Mouse (Mus musculus) kidney, adult 8-10 months (tissue): Measurements from ENCODE around the gene 1700069L16Rik.

ENCODE experiments used
- DNase-seq, 2 experiments: peaks; one replicate each; pipeline ENCODE4 v3.0.0; 2022

Gene 1700069L16Rik

DNA sequence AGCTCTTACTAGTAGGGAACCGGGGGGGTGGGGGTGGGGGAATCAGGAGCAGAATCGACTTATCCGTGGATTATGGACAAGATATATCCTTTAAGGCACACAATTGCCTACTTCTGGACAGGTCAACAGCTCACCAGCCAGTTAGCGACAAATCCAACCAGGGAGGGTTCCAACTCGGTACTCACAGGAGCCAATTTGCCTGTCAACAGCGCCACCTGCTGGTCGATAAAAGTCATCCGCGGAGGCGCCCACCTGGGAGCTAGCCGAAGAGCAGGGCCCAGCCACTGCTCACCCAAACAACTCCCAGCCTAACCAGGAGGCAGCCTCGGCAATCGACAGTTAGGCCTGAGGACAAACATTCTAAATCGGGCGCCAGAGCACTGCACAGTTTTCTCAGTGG, at the start of gene 1700069L16Rik:
Gene 1700069L16Rik, minus strand, starts transcription at position 327 of the 400 bp plus-strand sequence.
- DNase-seq: peak; percentile 53 to 81

DNA sequence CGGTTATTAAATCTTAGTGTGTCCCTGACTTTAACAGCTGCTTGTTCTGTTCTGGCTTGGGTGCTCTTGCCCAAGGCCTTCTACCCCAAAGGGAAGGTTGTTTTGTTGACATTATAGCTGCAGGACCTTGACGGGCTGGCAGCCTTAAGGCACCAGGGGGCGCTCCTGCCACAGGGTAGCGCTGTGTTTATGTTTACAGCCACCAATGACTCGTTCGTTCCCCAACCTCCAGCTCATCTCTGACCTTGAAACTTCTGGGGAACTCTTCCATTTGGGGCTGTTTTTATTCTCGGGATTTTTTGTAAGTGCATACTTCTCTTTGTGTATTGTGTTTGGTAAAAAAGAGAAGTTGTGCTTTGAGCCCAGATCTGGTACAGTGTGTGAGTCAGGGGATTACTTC, 49.1 kb upstream of the 1700069L16Rik start:
- peak; percentile 76 to 92 for DNase-seq

DNA sequence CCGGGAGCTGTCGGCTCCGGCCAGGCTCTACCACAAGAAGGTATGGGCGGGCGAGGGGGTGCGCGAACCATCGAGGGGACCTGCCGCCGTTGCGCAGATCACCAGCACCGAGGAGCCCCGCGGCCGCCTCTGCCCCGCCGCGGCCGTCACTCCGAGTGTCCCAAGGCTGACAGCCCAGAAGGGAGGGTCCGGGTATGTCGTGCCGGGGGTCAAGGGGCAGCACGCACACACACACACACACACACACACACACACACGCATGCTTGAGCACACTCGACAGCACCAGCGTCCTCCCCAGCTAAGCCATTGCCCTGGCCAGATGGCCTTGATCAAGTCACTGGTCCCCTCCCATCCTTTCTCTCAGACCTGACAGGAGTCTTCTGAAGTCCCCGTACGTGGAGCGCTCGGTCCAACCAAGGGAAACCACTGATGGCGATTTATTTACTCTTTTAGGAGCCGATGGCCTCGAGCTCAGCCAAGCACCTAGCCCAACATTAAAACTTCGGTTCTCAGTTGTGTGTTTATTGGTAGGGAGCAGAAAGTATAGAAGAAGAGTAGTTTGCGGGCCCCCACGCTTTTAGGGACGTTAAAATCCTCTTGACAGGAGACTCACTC, 48.4 kb upstream of the 1700069L16Rik start:
- DNase-seq: no peak

DNA sequence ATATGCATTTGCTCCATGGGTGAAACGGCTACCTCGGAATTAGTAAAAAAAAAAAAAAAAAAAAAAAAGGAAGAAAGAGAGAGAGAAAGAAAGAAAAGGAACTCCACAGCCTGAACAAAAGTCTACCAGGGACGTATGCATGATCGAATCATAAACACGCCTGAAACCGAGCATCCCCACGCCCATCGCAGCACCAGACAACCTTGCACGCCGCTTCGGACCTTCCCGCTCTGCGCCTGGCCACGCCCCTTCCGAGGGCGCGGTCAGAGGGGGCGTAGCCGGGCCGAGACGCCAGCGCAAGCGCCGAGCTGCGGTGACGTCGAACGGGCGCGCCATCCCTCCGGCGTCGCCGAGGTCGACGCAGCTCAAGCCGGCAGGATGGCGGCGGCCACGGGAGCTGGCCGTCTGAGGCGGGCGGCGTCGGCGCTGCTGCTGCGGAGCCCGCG, 47.9 kb upstream of the 1700069L16Rik start, which contains the start of the genes Sart3 and Iscu:
Gene Sart3, minus strand, starts transcription at position 61 of the 446 bp plus-strand sequence.
Gene Iscu, plus strand, starts transcription at position 299 of the 446 bp plus-strand sequence.
- peak; percentile 93 for DNase-seq

DNA sequence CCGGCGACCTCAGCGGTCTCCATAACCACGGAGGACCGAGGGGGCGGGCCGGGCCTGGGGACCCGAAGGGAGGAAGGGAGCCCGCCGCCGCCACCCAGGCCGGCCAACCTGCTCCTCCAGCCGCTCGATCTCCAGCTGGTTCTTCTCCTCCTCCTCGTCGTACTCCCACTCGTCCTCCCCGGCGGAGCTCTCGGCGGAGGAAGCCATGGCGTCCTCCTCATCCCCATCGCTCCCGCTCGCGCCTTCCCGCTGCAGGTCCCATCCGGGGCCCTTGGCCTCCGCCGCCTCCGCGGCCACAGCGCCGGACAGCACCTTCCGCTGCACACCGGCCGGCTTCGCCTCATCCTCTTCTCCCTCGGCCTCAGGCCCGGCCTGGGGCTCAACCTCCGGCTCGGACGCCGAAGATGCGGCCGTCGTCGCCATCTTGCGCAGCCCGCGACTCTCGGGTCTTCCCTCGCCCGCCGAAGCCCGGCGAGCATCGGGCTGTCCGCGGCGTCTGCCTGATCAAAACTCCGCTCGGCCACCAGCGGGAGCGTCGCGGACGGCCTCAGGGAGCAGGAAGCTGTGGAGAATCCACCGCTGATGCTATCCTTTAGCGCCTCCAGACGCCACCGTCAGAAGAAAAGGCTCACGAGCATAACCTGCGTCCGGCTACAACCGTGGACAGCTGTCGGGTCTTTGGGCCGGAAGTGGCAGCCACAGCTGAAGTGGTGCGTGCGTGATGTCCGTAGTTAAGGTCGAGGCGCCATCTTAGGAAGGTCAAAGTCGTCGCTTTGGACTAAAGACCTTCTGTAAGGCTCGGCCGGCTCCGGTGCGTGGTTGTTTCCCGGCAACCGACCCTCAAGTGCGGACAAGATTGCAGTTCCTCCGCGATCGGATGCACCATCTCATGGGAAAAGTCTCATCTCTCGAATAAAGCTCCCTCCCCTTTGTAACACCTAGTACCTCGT, 46.9 kb upstream of the 1700069L16Rik start:
- peak; percentile 88 for DNase-seq

DNA sequence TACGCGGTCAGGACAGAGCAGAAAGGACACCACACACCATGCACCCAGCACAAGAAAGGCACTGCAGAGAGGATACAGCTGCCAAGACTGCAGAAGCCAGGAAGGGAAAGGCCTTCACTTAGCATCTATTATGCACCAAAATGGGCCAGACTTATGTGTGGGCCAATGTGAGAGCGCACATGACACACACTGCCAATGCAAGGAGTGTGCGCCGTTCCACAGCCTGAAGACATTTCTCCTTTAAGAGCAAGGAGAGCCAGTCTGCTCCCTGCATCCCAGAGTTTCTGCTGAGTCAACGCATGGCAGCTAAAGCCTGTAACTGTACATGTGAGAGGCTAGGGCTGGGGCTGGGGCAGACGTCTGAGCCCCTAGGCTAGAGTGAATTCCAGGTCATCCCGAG, 44.2 kb upstream of the 1700069L16Rik start:
- no peak for DNase-seq

DNA sequence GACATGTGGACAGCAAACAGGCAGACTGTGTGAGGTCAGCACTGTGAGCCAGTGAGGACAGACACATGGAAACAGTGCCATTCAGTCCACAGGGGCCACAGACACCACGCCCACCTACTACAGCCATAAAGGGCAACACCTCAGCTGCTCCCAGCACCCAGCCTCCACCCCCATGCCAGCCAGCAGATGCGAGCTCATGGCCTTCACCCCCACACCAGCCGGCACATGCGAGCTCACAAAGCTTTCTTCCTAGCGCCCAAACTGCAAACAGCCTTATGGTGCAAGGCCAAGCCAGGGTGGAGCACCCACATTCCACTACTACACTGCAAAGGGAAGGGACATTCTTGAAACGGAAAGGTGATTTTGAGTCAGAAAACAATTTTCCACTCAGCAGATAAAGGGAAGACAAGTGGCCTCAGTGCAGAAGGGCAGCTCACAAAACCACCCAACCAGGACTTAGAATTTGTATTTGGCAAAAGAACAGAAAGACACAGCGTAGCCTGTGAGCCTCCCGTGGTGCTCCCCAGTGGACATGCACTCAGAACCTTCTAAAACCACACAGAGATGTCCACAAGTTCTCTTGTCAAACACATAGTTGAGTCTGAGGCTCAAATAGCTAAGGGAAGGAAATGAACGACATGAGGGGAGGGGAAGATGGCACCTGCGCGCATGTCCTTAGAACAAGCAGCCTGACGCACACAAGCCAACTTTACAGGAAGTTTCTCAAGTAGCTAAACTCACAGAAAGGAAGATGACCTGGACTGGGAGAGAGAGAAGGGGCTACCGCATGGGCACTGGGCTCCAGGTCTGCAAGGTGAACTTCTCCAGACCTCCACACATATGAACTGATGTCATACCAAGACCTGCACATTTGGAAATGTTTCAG, 41.3 kb upstream of the 1700069L16Rik start:
- DNase-seq: no peak

DNA sequence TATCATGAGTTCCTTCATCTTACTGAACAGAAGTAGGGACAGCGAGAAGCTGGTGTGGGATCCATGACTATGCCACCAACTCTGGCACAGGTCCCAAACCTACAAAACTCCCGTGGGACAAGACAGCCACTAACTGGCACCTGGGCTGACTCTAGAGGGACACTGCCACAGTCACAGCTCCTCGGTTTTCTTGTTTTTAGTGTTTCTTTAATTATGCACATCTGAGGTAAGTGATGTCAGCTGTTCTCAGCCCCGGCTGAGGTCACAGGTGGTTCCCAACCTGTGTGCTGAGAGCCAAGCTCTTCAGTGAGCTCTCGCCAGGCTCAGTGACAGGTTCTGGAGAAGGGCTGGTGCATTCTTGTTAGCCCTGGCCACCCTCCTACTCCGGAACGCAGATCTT, 39.9 kb upstream of the 1700069L16Rik start:
- DNase-seq: no peak

DNA sequence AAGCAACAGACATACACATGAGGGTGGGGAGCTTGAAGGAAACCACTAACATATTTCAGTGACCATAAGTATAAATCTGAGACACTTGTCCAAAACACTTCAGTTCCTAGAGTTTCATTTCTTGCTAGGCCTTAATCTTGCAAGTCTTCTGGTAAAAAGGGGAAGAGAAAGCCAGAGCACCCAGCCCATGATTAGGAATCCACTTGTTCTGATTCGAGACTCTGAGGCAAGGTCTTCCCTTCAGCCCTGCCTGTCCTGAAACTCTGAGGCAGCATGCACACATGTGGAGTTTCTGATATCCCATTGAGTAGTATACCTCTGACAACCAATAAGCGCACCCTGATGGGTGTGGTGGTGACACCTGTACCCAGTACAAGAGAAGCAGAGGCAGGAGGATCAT, 37.0 kb upstream of the 1700069L16Rik start:
- DNase-seq: no peak

DNA sequence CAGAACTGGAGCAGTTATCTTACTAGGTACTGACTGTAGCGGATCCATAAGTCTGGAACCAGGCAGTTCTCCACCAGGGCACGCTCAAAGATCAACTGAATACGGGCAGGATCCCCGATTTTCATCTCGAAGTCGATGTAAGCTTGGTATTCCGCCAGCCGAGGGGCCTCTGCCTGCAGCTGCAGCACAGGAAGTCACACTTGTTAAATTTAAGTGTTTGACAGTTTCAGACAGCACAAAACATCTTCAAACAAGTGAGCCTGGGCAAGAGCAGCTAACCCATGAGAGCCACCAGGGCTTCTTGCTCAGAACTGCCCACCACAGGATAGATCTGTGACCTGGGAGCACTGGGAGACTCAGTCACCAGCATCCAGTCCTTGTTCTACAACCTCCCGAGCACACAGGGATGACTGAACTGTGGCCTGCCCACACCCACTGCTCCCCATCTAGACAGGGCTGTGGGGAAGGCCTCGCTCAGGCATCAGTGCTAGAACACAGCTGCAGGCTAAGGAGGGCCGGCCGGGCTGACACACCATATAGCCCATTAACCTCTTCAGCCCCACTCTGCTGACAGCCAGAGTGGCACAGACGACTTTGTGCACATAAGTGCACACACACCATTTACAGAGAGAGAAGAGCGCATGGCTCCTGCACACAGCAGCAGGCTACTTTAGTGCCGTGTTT, 30.9 kb upstream of the 1700069L16Rik start:
- DNase-seq: no peak

DNA sequence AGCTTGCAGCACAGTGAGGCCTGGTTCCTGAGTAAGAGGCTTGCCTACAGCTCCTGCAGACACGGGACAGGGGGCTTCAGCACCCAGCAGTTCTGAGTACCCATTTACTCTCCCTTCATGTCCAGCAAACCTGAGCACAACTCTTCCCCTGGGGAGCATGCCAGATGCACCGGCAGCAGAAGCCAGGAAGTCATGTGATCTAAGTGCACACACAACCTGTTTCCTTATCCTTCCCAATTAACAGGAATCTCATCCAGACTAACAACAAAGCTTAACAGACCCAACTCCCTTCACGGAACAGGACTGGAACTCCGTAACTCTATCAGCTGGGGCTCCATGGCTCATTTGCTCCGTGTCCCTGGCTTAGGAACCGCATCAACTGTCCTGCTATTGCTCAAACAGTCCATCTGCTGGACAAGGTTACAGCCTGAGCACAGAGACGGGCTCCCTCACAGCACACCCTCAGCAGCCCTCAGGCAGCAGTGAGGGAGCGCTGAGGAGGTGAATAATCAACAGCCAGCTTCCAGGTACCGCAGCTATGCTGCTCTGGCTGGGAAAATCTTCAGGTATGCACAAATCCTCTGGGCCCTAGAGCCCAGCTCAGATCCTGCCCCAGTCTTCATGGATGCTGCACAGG, 27.1 kb upstream of the 1700069L16Rik start:
- DNase-seq: no peak

DNA sequence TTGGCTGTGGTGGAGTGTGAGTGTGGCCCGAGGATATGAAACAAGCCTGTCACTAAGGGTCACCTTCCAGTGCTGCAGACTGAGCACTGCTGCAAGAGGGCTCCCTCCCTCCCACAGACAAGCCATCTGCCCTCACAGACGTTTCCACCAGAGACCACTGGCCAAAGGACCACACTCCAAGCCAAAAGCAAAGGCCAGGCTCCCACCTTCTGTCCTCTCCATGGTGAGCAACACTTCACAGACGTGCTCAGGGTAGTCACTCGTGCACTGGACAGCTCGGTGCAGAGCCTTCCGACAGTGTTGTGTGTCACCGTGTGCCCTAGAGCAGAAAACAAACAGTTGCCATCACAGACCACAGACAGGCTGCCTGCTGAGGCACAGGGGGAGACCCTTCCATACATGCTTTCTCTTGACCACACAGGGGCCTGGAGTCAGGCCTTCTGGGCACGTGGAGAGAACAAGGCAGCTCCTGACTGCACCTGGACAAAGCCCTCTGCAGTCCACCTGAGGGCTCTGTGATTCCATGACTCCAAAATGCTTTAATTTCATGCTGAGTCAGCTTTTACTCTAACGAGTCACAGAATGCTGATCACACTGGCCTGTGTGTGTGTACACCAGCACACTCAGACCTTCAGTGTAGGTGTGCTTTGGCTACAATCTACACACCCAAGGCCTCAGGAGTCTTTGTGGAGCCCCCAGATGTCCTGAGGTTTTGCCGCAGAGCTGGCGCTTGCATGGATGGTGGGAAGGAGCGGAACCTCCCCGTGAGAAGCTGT, 24.2 kb upstream of the 1700069L16Rik start:
- DNase-seq: no peak

DNA sequence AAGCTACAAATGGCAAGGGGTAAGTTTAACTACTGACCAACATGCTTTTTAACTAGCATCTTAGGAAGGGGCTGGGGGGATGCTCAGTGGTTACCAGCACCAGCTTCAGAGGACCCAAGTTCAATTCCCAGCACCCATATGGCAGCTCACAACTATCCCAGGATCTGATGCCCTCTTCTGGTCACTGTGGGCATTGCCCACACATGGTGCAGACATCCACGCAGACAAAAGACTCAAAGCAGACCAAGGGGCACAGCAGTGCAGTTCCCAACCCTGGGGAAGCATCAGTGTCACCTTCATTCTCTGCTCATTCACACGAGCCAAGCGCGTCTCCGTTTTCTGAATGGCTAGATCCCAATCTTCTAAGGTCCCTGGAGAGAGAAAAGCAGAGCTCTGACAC, 23.1 kb upstream of the 1700069L16Rik start:
- no peak for DNase-seq

DNA sequence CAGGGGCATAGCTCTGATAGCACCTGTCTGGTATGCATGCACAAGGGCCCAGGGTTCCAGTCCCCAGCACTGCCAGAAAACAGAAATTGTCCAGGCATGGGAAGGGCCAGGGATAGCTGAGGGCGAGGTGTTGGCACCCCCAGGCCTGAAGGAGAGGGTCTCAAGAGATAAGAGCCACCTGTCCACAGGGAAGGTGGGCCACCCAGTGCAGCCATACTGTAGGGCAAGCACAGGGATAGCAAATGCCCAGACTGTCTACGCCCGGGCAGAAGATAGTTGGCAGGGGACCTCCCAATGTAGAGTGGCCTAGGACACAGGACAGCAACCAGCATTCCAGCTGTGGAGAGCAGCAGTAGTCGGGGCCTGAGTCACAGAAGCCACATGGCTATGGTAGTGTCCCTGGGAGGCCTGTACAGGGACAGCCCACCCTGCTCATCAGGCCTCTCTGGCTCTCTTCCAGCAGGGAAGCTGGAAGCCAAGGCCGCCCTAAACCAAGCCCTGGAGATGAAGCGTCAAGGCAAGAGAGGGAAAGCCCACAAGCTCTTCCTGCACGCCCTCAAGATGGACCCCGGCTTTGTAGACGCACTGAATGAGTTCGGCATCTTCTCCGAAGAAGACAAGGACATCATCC, 13.2 kb upstream of the 1700069L16Rik start:
- DNase-seq: no peak

DNA sequence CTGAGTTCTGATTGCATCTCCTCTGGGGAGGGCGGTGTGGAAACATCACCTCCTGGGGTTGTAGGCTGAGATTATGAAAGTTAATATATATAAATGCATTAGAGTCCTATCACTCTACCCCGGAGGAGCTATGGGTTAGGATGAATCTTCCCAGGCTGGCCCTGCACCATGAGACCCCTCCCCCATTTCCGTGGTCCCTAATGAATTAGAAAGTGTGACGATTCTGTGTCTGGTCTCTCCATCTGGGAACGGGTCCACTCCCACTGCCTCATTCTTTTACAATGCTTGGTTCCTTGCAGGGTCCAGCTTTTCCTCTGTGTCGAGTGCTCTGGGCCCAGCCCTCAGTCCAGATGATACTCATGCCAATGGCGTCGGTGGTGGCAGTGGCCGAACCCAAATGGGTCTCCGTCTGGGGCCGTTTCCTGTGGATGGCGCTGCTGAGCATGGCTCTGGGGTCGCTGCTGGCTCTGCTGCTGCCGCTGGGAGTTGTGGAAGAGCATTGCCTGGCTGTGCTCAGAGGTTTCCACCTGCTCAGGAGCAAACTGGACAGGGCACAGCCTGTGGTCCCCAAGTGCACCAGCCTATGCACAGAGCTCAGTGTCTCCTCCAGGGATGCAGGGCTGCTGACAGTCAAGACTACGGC, 12.1 kb upstream of the 1700069L16Rik start:
- no peak for DNase-seq

DNA sequence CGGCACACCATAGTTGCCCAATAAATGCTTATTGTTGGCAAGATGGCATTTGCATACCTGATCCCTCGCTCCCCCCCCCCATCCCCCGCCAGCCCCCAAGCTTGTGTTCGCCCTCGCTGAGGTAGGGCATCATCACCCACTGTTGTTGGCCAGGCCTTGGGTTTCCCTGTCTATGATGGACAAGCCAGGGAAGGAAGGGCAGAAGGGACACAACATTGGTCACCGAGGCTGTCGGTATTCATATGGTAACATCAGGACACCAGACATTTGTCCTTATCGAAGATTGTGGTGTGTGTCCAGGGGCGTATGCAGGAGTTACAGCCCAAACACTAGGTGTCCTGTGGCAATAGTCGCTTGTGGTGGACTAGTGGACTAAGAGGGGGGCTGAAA, 11.5 kb upstream of the 1700069L16Rik start:
- DNase-seq: no peak

DNA sequence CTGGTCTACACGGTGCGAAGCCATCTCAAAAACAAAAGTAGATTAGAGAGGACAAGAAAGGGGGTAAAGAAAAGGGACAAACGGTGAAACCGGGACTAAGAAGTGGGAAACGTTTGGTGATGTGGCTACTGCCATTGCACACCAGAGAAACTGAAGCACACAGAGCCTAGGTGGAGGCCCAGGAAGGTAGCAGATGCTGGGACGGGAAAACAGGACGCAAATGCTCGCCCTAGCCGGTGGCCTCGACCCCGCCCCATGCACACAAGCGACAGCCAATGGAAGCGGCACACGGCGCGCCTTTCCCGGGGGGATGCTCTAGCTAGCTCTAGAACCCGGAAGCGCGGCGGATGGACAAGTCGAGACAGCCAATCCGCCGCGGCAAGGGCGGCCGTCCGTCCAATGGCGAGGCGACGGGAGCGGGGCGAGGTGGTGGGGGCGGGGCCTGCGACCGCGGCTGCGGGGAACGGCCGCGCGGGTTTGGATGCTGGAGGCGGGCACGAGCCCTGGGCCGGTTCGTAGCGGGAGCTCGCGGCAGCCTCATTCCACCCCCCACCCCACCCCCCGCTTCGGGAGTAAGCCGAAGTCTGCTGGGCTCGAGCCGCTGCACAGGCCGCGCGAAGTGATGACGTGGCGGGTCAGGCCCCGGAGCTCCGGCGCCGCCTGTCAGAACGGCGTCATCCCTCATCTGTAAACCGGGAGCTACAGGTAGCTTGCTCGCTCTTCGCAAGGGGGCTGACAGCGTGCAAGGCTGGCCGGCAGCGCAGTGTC, 11.0 kb upstream of the 1700069L16Rik start, which contains the start of gene Ficd:
Gene Ficd, plus strand, starts transcription at position 459 of the 768 bp plus-strand sequence.
- peak; percentile 89 to 92 for DNase-seq

DNA sequence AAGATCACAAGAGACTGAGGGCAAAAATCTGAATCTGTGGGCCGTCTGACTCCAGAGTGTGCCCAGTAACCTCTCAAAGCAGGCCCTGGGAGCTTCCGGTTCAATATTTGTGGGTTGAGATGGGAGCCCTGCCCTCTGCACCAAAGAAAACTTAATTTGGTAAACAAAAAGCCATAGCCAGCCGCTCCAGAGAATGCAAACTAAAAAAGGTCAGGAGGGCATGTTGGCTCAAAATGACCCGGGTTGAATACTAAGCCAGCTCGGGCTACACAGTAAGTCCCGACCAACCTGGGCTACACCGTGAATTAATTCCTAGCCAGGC, 10.4 kb upstream of the 1700069L16Rik start:
- peak in 1 of 2 experiments; percentile 23 for DNase-seq

DNA sequence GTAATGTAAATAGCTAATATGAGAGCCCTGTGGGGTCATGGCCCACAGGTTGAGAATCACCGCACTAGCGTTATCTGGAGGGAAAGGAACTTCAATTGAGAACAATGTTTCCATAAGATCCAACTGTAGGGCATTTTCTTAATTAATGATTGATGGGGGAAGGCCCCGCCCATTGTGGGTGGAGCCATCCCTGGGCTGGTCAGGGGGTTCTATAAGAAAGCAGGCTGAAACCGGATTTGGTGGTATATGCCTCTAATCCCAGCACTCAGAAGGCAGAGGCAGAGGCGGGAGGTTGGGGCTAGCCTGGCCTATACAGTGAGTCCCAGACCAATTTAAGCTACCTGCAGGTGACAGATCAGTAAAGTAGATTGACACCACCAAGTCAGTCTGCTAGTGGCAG, 9.8 kb upstream of the 1700069L16Rik start:
- DNase-seq: no peak
